Mouse (Mus musculus) cerebellum, adult 18-20 months (tissue): ENCODE measurements around the gene Fkbp11.

Experiments used
- DNase-seq, 2 experiments: peaks; one replicate each; pipeline ENCODE4 v3.0.0; 2021

The Fkbp11 gene

GRCm38 (mm10) chr15:98738796-98739195, 10.8 kb upstream of the Fkbp11 start:
- no peak for DNase-seq

- peak; percentile 22 to 44 for DNase-seq
These were observed 9.9 kb upstream of the Fkbp11 start for GRCm38 (mm10) chr15:98737881-98738280.

- no peak for DNase-seq
These were observed 8.5 kb upstream of the Fkbp11 start for GRCm38 (mm10) chr15:98736521-98736920.

- DNase-seq, result no peak
These were observed 6.1 kb upstream of the Fkbp11 start for GRCm38 (mm10) chr15:98733976-98734566.

GRCm38 (mm10) chr15:98733370-98733769, 5.4 kb upstream of the Fkbp11 start:
- DNase-seq, result no peak

GRCm38 (mm10) chr15:98732006-98732531, 4.1 kb upstream of the Fkbp11 start:
- no peak for DNase-seq

GRCm38 (mm10) chr15:98730790-98731189, 2.8 kb upstream of the Fkbp11 start:
- no peak for DNase-seq

- no peak for DNase-seq
These were observed 2.0 kb upstream of the Fkbp11 start for GRCm38 (mm10) chr15:98729791-98730545.

GRCm38 (mm10) chr15:98728366-98728765, 368 bp upstream of the Fkbp11 start:
- DNase-seq, result no peak

- no peak for DNase-seq
These were observed 1.3 kb downstream of the Fkbp11 start for GRCm38 (mm10) chr15:98726746-98727145.

- DNase-seq, result no peak
These were observed 1.9 kb downstream of the Fkbp11 start for GRCm38 (mm10) chr15:98726079-98726478.

- DNase-seq, result no peak
These were observed 3.6 kb downstream of the Fkbp11 start for GRCm38 (mm10) chr15:98724441-98724840.

- DNase-seq, result no peak
These were observed 5.1 kb downstream of the Fkbp11 start for GRCm38 (mm10) chr15:98722854-98723253.

GRCm38 (mm10) chr15:98722191-98722590, 5.8 kb downstream of the Fkbp11 start:
- DNase-seq, result no peak

- DNase-seq, result no peak
These were observed 10.7 kb downstream of the Fkbp11 start for GRCm38 (mm10) chr15:98717301-98717700.

- no peak for DNase-seq
These were observed 13.8 kb downstream of the Fkbp11 start for GRCm38 (mm10) chr15:98714230-98714652.

GRCm38 (mm10) chr15:98710442-98710841, 17.6 kb downstream of the Fkbp11 start:
- DNase-seq, result peak; percentile 73 to 77

- peak; percentile 85 to 86 for DNase-seq
These were observed 20.1 kb downstream of the Fkbp11 start, which contains the start of gene Ccdc65 for GRCm38 (mm10) chr15:98707766-98708372. Gene Ccdc65, plus strand, starts transcription at chr15:98708207.

- no peak for DNase-seq
These were observed 23.7 kb downstream of the Fkbp11 start for GRCm38 (mm10) chr15:98704312-98704711.

GRCm38 (mm10) chr15:98699190-98700105, 28.6 kb downstream of the Fkbp11 start:
- DNase-seq, result peak; percentile 87 to 95

GRCm38 (mm10) chr15:98696216-98696615, 31.8 kb downstream of the Fkbp11 start:
- no peak for DNase-seq

- no peak for DNase-seq
These were observed 32.3 kb downstream of the Fkbp11 start for GRCm38 (mm10) chr15:98695726-98696125.
